Mouse (Mus musculus): ENCODE data around the gene Tet3. TPM values are rescaled to one million over a fixed set of nuclear protein-coding genes. Genes with fewer than 3 reads are reported as not detected.

Gene Tet3
- polyA plus RNA-seq, 1 experiment from 2014 or later, result 63.1 TPM

DNA sequence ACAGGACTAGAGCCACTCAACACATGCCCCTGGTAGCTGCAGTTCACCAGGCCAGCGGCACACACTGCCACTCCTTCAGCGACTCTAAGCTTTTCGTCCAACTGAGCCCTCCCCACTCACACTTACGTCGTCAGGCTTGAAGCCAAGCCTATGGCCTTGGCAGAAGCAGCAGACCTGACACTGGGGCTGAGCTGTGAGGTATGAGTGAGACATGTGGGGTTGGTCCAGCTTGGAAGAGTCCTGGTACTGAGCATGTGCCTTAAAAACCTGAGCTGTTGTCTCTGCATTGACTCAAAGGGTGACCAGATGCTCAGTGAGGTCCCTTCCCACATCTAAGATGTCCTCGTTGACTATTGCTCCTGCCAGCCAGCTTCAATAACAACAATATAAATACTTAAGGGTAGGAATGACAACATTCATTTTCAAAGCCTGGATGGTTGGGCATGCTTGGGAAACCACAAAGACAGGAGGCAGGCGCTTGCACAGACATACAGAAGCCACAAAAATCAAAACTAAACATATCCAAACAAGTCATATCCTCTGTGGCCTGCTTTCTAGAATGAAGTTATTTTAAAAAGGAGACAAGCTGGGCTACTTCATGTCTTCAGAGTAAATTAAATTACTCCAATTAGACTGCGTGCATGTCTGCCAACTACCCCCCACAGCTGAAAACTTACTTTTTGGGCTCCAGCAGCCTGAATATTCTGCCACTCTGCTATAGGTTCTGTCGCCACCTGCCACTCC, 37.3 kb upstream of the Tet3 start:
- H3K4me3 ChIP-seq, result no peak overlapping the region
- H3K9me3 ChIP-seq, result 0 out of 2 replicates have a peak, but pooled peaks cover 2% of the 10 kb centered on the region
- no peak for ATAC-seq (ENCODE audit: low FRiP score, low read depth)
- no peaks in the 10 kb centered on the region for H3K27me3 ChIP-seq
- peaks cover 51% of the 10 kb centered on the region for H3K36me3 ChIP-seq
- no peak overlapping the region for H3K27ac ChIP-seq
- 86% methylated on average over 9 of the region's 9 CpGs for WGBS
- no peak overlapping the region for H3K4me2 ChIP-seq (replicated peaks)
- H3K9ac ChIP-seq, result no peak overlapping the region
- H3K4me1 ChIP-seq, result no peaks in the 10 kb centered on the region

DNA sequence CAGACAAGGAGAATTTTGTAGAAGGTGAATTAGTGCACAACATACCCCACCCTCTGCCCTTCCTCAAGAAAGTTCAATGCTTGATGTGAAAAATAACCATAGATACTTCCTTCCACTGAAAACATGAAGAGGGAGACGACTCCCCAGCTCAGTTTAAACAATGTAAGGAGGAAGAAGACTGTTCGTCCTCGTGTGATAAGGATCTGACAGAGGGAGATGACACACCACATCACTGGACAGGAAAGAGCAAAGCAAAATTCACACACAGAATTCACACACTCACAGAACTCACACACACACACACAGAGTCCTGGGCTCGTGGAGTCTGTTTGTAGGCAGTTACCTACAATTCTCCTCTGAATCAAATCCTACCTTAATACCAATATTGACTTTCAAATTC, 31.7 kb upstream of the Tet3 start:
- H3K9me3 ChIP-seq, result no peaks in the 10 kb centered on the region
- no peak overlapping the region for H3K27ac ChIP-seq
- H3K4me2 ChIP-seq (replicated peaks), result no peak overlapping the region
- H3K27me3 ChIP-seq, result no peaks in the 10 kb centered on the region
- no peak overlapping the region for H3K4me3 ChIP-seq
- H3K4me1 ChIP-seq, result no peaks in the 10 kb centered on the region
- ATAC-seq (ENCODE audit: low FRiP score, low read depth), result no peak
- H3K9ac ChIP-seq, result no peak overlapping the region
- WGBS, result 82% methylated on average over 4 of the region's 4 CpGs
- peaks cover 73% of the 10 kb centered on the region for H3K36me3 ChIP-seq

DNA sequence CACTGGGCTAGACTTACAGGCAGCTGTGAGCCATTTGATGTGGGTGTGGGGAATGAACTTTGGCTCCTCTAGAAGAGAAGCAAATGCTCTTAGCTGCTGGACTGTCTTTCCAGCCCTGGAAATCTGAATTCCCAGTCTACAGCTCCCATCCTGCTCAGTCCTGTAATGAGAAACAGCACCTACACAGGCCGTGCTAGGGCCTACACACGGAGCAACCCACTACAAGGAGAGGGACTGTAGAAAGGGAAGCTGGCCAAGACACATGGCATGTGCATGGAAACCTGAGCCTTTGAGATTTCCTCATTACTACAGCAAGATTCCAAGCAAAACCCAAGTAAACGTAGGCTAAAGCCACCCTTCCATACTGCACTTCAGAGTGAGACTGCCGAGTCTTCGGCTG, 29.3 kb upstream of the Tet3 start:
- 83% methylated on average over 5 of the region's 5 CpGs for WGBS
- H3K27ac ChIP-seq, result no peak overlapping the region

DNA sequence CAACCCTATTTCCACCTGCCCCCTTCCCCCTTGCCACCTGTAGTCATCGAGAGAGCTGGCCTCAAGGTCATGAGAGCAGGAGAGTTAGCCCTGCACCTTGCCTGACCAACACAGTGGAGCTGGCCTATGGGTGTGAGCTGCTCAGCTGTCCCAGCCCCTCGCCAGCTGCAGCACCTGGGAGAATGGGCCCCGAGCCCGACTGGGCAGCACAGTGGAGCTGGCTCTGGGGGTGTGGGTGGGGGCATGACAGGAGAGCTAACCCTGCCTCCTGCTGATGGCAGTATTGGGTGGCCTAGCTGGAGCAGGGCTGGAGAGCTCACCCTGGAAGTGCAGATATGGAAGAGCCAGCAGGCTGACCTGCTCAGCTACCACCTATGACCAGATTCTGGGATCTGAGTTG, 28.4 kb upstream of the Tet3 start:
- no peaks in the 10 kb centered on the region for H3K4me1 ChIP-seq
- 86% methylated on average over 4 of the region's 4 CpGs for WGBS
- ATAC-seq (ENCODE audit: low FRiP score, low read depth), result no peak
- H3K27ac ChIP-seq, result no peak overlapping the region
- no peaks in the 10 kb centered on the region for H3K9me3 ChIP-seq
- peaks cover 82% of the 10 kb centered on the region for H3K36me3 ChIP-seq
- no peak overlapping the region for H3K4me2 ChIP-seq (replicated peaks)
- no peaks in the 10 kb centered on the region for H3K27me3 ChIP-seq
- no peak overlapping the region for H3K9ac ChIP-seq
- H3K4me3 ChIP-seq, result no peak overlapping the region

More for the DNA sequence above, 29.3 kb upstream of the Tet3 start:
- peaks cover 77% of the 10 kb centered on the region for H3K36me3 ChIP-seq
- H3K4me2 ChIP-seq (replicated peaks), result no peak overlapping the region
- no peak overlapping the region for H3K9ac ChIP-seq
- no peaks in the 10 kb centered on the region for H3K9me3 ChIP-seq
- no peak; the same call in 1 of the 2 replicates for ATAC-seq (ENCODE audit: low FRiP score, low read depth)
- H3K27me3 ChIP-seq, result no peaks in the 10 kb centered on the region
- no peak overlapping the region for H3K4me3 ChIP-seq
- no peaks in the 10 kb centered on the region for H3K4me1 ChIP-seq

DNA sequence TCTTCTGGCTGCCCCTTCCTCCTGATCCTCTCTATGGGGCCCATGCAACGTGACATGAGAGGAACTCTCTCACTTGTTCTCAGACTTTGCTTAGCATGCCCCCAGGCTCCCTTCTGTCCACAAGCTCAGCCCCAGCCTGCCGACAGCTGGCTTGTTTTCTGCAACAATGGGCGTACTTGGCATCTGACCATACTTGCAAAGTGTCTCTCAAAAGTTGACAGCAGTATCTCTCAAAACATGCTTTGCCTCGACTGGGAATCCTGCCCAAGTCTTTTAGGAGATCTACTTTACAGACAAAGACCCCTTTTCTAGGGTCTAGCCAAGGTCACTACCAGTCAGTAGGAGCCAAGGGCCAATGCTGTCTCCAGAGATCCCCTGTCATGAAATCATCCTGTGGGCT, 27.0 kb upstream of the Tet3 start:
- Histone ChIP-seq H3K4me1 (no peaks in the 10 kb centered on the region), H3K9me3 (no peaks in the 10 kb centered on the region), H3K4me2 (replicated peaks) (no peak overlapping the region), H3K4me3 (no peak overlapping the region), H3K27me3 (no peaks in the 10 kb centered on the region), H3K27ac (no peak overlapping the region), H3K36me3 (peaks cover 94% of the 10 kb centered on the region), H3K9ac (no peak overlapping the region)
- ATAC-seq (ENCODE audit: low FRiP score, low read depth), result no peak
- WGBS, result 73% methylated on average over 4 of the region's 4 CpGs

DNA sequence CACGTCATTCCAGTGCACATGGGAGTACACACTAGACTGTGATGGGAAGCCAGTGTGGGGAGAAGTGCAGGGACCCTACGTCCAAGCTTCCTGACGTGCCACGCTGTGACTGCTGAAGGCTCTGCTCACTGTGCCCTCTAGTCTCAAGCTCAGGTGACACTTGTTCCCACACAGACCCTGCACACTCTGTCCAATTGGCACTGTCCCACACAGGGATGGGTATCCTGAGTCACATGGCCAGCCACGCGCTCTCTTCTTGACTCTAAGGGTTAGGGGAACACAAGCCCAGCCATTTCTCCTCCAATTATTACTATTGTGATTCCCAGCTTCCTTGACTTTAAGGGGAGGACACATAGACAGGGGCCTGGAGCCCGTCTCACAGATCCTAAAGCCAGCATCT, 24.9 kb upstream of the Tet3 start:
- Histone ChIP-seq H3K9me3 (no peaks in the 10 kb centered on the region), H3K4me3 (no peak overlapping the region), H3K4me2 (replicated peaks) (no peak overlapping the region), H3K36me3 (peaks cover 94% of the 10 kb centered on the region), H3K4me1 (no peaks in the 10 kb centered on the region), H3K27ac (no peak overlapping the region), H3K27me3 (no peaks in the 10 kb centered on the region), H3K9ac (no peak overlapping the region)
- no peak for ATAC-seq (ENCODE audit: low FRiP score, low read depth)
- 91% methylated on average over 7 of the region's 7 CpGs for WGBS

DNA sequence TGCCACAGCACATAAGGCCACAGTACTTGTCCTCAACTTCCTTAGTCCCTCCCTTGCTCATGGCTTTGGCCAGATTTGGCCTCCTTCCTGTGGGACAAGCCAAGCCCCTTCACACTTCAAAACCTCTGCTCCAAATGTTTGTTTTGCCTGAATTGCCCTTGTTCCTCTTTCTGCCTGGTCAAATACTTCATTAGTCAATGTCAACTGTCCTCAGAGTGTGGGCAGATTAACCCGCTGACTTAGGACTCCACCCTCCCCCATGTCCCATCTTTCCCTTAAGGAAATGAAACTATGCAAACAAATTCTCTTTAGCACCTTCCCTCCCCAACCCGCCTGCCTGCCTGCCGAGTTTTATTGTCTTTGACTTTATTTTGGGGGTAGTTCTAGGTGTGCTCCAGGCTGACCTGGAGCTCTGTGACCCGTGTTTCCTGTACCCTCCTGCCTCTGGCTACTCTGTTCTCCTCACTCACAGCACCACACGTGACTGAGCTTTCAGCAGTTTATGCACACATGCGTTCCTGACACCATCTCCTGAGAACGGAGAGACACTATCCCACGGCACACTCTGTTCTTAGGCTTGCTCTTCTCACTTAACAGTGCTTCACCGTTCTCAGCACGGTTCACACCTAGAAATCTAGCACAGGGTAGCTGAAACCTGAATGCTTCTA, 23.7 kb upstream of the Tet3 start:
- H3K9ac ChIP-seq, result no peak overlapping the region
- H3K4me3 ChIP-seq, result no peak overlapping the region
- H3K36me3 ChIP-seq, result peaks cover 87% of the 10 kb centered on the region
- H3K4me1 ChIP-seq, result no peaks in the 10 kb centered on the region
- H3K27me3 ChIP-seq, result no peaks in the 10 kb centered on the region
- no peak overlapping the region for H3K4me2 ChIP-seq (replicated peaks)
- 57% methylated on average over 10 of the region's 10 CpGs for WGBS
- H3K9me3 ChIP-seq, result no peaks in the 10 kb centered on the region
- H3K27ac ChIP-seq, result no peak overlapping the region
- no peak for ATAC-seq (ENCODE audit: low FRiP score, low read depth)

DNA sequence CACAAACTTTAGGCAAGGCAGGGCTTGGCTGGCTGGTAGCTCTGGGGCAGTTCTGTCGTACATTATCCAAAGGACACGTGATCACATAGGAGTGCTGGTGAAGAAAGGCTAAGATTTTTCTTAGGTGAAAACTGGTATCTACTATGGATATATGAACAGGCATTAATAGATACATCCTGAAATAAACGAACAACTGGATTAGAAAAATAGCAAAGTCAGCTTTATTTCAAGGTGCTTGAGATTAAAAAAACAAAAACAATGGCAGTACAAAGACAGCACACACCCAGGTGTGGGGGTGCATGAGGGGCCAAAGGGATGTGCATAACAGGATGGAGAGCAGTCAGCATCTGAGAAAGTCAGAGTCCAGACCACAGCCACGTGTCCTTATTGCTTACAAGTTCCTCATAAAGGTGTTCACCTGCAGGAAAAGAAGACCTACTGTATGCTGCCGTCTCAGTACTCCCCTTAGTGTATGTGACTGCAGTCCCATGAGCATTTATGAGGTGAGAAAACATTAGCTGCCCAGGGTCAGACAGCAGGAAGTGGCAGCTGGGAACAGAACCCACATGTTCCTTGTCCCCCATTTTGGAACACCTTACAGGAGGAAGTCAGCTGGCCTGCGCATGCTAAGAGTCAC, 21.3 kb upstream of the Tet3 start:
- ATAC-seq (ENCODE audit: low FRiP score, low read depth), result no peak
- no peak overlapping the region for H3K27ac ChIP-seq
- peaks cover 69% of the 10 kb centered on the region for H3K36me3 ChIP-seq
- H3K27me3 ChIP-seq, result no peaks in the 10 kb centered on the region
- no peak overlapping the region for H3K4me2 ChIP-seq (replicated peaks)
- no peaks in the 10 kb centered on the region for H3K4me1 ChIP-seq
- H3K9ac ChIP-seq, result no peak overlapping the region
- H3K4me3 ChIP-seq, result no peak overlapping the region
- no peaks in the 10 kb centered on the region for H3K9me3 ChIP-seq
- 77% methylated on average over 6 of the region's 6 CpGs for WGBS

DNA sequence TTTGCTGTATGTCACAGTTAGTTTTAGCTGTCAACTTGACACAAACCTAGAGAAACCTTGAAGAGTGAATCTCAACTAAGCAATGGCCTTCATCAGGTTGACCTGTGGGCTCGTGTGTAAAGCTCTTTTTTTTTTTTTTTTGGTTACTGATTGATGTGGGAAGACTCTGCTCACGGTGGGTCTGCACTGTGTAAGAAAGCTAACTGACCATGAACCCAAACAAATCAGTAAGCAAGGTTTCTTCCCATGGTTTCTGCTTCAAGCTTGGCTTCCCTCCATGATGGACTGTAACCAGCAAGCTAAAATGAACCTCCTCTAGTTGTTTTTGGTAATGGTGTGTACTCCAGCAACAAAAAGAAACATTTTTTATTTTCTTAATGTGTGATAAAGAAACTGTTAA, 20.3 kb upstream of the Tet3 start:
- WGBS, result 74% methylated on average over 2 of the region's 2 CpGs
- ATAC-seq (ENCODE audit: low FRiP score, low read depth), result no peak
- Histone ChIP-seq H3K4me1 (no peaks in the 10 kb centered on the region), H3K4me2 (replicated peaks) (no peak overlapping the region), H3K4me3 (no peak overlapping the region), H3K36me3 (peaks cover 60% of the 10 kb centered on the region), H3K9ac (no peak overlapping the region), H3K9me3 (no peaks in the 10 kb centered on the region), H3K27me3 (no peaks in the 10 kb centered on the region), H3K27ac (no peak overlapping the region)

DNA sequence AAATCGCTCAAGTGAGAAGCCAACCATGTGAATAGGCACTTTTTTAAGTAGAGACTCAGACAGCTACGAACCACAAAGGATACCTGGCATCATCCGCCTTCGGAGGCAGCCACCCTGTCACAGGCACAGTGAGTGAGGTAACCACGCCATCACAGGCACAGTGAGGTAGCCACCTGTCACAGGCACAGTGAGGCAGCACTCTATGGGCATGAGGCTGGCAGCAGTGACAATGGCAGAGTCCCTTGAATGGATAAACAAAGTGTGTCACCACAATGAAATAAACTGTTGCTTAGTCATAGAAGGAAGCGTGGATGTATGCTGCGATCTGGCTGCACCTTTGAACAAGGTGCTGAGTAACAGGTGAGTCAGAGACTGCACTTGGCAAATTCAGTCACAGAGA, 19.7 kb upstream of the Tet3 start:
- no peak overlapping the region for H3K27ac ChIP-seq
- WGBS, result 94% methylated on average over 7 of the region's 7 CpGs
- no peaks in the 10 kb centered on the region for H3K27me3 ChIP-seq
- ATAC-seq (ENCODE audit: low FRiP score, low read depth), result no peak
- H3K4me1 ChIP-seq, result no peaks in the 10 kb centered on the region
- H3K4me3 ChIP-seq, result no peak overlapping the region
- no peak overlapping the region for H3K4me2 ChIP-seq (replicated peaks)
- H3K36me3 ChIP-seq, result peaks cover 54% of the 10 kb centered on the region
- H3K9ac ChIP-seq, result no peak overlapping the region
- no peaks in the 10 kb centered on the region for H3K9me3 ChIP-seq

DNA sequence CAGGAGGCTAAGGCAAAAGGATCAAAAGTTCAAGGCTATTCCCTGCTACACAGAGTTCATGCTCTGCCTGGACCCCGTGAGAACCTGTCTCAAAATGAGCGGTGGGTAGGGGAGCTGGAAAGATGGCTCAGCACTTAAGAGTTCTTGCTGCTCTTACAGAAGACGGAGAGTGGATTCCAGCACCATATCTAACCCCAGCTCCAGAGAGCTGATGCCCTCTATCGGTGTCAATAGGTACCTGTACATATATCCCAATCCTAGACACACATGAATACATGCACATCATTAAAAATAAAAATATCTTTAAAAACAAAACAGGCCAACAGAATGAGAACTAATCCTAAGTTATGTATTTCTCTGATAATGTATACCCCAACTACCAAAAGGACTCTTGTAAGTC, 19.3 kb upstream of the Tet3 start:
- Histone ChIP-seq H3K36me3 (peaks cover 53% of the 10 kb centered on the region), H3K27ac (no peak overlapping the region), H3K9me3 (no peaks in the 10 kb centered on the region), H3K4me1 (no peaks in the 10 kb centered on the region), H3K4me3 (no peak overlapping the region), H3K4me2 (replicated peaks) (no peak overlapping the region), H3K9ac (no peak overlapping the region), H3K27me3 (no peaks in the 10 kb centered on the region)
- WGBS, result 78% methylated on average over 4 of the region's 4 CpGs
- no peak for ATAC-seq (ENCODE audit: low FRiP score, low read depth)

DNA sequence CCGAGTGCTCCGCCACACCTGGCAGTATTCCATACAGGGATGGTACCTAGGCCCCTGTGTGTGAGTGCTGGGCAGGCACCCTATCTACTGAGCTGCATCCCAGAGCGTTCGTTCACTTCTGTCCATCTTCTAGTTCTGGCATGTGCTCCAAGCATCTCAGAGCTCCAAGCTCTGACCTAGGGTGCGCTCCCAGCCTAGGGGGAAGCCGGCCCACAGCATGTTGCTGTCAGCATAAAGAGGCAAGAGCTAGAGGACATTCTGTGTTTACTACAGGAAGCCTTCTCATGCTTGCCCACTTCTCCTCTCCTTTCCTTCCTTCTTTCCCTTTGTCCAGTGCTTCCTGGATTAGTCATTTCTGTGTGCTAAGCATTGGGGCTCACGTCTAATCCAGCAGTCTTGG, 16.5 kb upstream of the Tet3 start:
- H3K4me3 ChIP-seq, result no peak overlapping the region
- H3K36me3 ChIP-seq, result peaks cover 26% of the 10 kb centered on the region
- no peaks in the 10 kb centered on the region for H3K4me1 ChIP-seq
- H3K27me3 ChIP-seq, result no peaks in the 10 kb centered on the region
- no peak for ATAC-seq (ENCODE audit: low FRiP score, low read depth)
- H3K4me2 ChIP-seq (replicated peaks), result no peak overlapping the region
- WGBS, result 81% methylated on average over 7 of the region's 7 CpGs
- H3K27ac ChIP-seq, result no peak overlapping the region
- no peaks in the 10 kb centered on the region for H3K9me3 ChIP-seq
- H3K9ac ChIP-seq, result no peak overlapping the region

All from limb, embryonic 13.5 days (tissue).